Mouse (Mus musculus): ENCODE data around the gene Wdsub1. TPM values are rescaled to one million over a fixed set of nuclear protein-coding genes. Genes with fewer than 3 reads are reported as not detected.
"Not testable (repeated sequence)": the region's sequence is repeated elsewhere in the genome, so short reads cannot be mapped to it uniquely, and the experiment has no call there.

The Wdsub1 gene
- total and polyA plus RNA-seq, 2 experiments from 2014 or later, result 14.7 to 18.2 TPM

DNA sequence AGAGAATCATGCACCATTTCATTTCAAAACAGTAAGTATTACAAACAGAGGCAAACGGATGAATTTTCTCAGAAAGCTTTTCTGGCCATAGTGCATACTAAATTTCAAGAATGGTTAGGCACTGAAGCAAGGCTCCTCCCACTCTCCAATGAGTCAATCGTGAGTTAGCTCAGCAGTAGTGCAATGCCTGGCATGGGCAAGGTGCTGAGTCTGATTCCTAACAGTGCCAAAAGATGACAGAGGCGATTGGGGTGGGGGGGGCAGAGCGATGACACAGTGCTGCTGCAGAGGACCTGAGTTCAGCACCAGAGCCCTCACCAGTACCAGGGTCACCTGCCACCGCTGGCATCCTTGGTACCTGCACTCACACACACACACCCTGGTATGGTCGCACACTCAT is 11.9 kb downstream of the Wdsub1 start:
- Histone ChIP-seq H3K27ac (ENCODE audit: low read depth, low read length) (no peak overlapping the region), H3K9ac (no peak overlapping the region), H3K9me3 (ENCODE audit: low read length) (no peaks in the 10 kb centered on the region), H3K27me3 (ENCODE audit: insufficient read depth, low read length) (no peaks in the 10 kb centered on the region), H3K4me2 (ENCODE audit: low read depth) (no peak overlapping the region), H3K36me3 (ENCODE audit: insufficient read depth) (no peaks in the 10 kb centered on the region), H3K4me3 (ENCODE audit: low read depth, low read length) (no peak overlapping the region), H3K4me1 (ENCODE audit: insufficient read depth) (no peaks in the 10 kb centered on the region)
- no peak for TF ChIP-seq CTCF (IDR thresholded peaks at IDR 0.05; ENCODE audit: low read depth)
- 88% methylated on average over 6 of the region's 6 CpGs for WGBS
- DNase-seq, result no peak
- no peak for ATAC-seq

DNA sequence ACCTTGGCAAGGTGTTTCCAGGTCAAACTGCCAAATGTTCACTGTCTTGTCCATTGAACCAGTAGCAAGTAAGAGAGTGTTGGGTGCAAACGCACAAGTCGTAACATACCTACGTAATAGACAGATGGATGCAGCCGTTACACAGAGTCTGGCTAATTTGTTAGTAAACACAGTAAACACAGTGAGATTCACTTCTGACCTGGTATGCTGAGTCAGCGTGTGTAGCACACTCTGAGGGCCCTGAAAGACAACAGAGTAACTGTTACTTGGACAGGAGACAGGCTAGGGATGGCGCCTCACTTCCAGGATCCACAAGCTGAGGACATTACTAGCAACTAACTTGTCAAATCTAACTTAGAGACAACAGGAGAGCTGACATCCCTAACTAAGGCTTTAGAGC is 19.8 kb downstream of the Wdsub1 start:
- Histone ChIP-seq H3K9me3 (ENCODE audit: low read length) (no peaks in the 10 kb centered on the region), H3K36me3 (ENCODE audit: insufficient read depth) (no peaks in the 10 kb centered on the region; the same call in 1 of the 2 replicates), H3K27me3 (ENCODE audit: insufficient read depth, low read length) (no peaks in the 10 kb centered on the region), H3K4me1 (ENCODE audit: insufficient read depth) (no peaks in the 10 kb centered on the region), H3K27ac (ENCODE audit: low read depth, low read length) (no peak overlapping the region), H3K9ac (no peak overlapping the region), H3K4me3 (ENCODE audit: low read depth, low read length) (no peak overlapping the region), H3K4me2 (ENCODE audit: low read depth) (no peak overlapping the region)
- ATAC-seq, result no peak
- no peak for DNase-seq
- 95% methylated on average over 6 of the region's 6 CpGs for WGBS
- no peak for TF ChIP-seq CTCF (IDR thresholded peaks at IDR 0.05; ENCODE audit: low read depth)

DNA sequence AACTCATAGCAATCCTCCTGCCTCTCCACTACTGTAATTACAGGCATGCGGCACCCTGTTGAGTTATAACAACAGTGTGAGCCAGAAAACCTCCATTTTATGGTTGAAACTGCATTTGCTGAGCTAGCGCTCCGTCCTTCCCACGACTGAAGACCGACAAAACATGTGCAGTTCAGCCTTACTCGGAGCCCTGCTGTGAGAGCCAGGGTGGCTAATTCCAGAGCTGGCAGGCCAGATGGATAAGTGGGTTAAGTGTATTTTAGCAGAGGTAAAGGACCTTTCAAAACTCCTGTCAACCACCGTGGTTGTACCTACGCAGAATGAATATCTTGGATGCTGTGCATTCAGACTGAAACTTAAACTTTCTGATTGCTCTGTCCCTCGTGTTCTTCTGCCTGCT is 28.0 kb downstream of the Wdsub1 start:
- Histone ChIP-seq H3K4me1 (ENCODE audit: insufficient read depth) (no peaks in the 10 kb centered on the region), H3K27me3 (ENCODE audit: insufficient read depth, low read length) (no peaks in the 10 kb centered on the region), H3K9ac (no peak overlapping the region), H3K4me3 (ENCODE audit: low read depth, low read length) (no peak overlapping the region), H3K36me3 (ENCODE audit: insufficient read depth) (no peaks in the 10 kb centered on the region; the same call in 1 of the 2 replicates), H3K9me3 (ENCODE audit: low read length) (no peaks in the 10 kb centered on the region), H3K27ac (ENCODE audit: low read depth, low read length) (no peak overlapping the region), H3K4me2 (ENCODE audit: low read depth) (no peak overlapping the region)
- 74% methylated on average over 9 of the region's 9 CpGs for WGBS
- no peak for TF ChIP-seq CTCF (IDR thresholded peaks at IDR 0.05; ENCODE audit: low read depth)
- ATAC-seq (no peak), DNase-seq (no peak)

- TF ChIP-seq CTCF (IDR thresholded peaks at IDR 0.05; ENCODE audit: low read depth), result peak; percentile 9; the same call in 1 of the 2 replicates
- Histone ChIP-seq H3K27ac (ENCODE audit: low read depth, low read length) (no peak overlapping the region), H3K9me3 (ENCODE audit: low read length) (no peaks in the 10 kb centered on the region), H3K4me2 (ENCODE audit: low read depth) (no peak overlapping the region), H3K4me1 (ENCODE audit: insufficient read depth) (no peaks in the 10 kb centered on the region), H3K36me3 (ENCODE audit: insufficient read depth) (no peaks in the 10 kb centered on the region), H3K27me3 (ENCODE audit: insufficient read depth, low read length) (no peaks in the 10 kb centered on the region), H3K4me3 (ENCODE audit: low read depth, low read length) (no peak overlapping the region), H3K9ac (no peak overlapping the region)
- ATAC-seq (no peak), DNase-seq (no peak)
- WGBS, result 69% methylated on average over 10 of the region's 10 CpGs
Measured at GRCm38 (mm10) chr2:59853543-59853942, 28.8 kb downstream of the Wdsub1 start.

DNA sequence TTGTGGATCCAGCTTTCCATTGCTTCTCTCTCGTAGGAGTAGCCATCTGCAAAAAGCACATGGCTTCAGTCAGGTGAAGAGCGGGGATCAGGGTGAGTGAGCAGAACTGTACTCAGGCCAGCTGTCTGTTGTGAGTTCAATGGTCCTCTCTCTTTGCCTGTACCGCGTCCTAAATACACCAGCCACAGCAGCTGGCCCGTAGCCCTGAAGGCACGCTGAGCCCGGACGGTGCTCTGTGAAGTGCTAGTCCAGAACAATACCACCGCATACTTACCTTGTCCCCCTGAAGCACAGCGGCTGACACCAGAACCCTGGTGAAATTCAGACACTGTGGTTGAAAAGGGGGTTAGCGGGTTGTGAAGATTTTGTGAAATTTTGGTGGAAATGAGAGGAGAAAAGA is 29.5 kb downstream of the Wdsub1 start:
- no peak overlapping the region for H3K4me3 ChIP-seq (ENCODE audit: low read depth, low read length)

GRCm38 (mm10) chr2:59851885-59852284 is 30.5 kb downstream of the Wdsub1 start:
- not testable (repeated sequence) for H3K9ac ChIP-seq; H3K4me2 ChIP-seq (ENCODE audit: low read depth); H3K27me3 ChIP-seq (ENCODE audit: insufficient read depth, low read length); H3K4me3 ChIP-seq (ENCODE audit: low read depth, low read length); H3K36me3 ChIP-seq (ENCODE audit: insufficient read depth); H3K27ac ChIP-seq (ENCODE audit: low read depth, low read length); H3K9me3 ChIP-seq (ENCODE audit: low read length); H3K4me1 ChIP-seq (ENCODE audit: insufficient read depth); ATAC-seq; DNase-seq
- WGBS, result 89% methylated on average over 3 of the region's 5 CpGs

More for the DNA sequence above, 29.5 kb downstream of the Wdsub1 start:
- Histone ChIP-seq H3K9ac (no peak overlapping the region), H3K9me3 (ENCODE audit: low read length) (no peaks in the 10 kb centered on the region), H3K36me3 (ENCODE audit: insufficient read depth) (no peaks in the 10 kb centered on the region), H3K27me3 (ENCODE audit: insufficient read depth, low read length) (no peaks in the 10 kb centered on the region), H3K4me2 (ENCODE audit: low read depth) (no peak overlapping the region), H3K4me1 (ENCODE audit: insufficient read depth) (no peaks in the 10 kb centered on the region), H3K27ac (ENCODE audit: low read depth, low read length) (no peak overlapping the region)
- WGBS, result 61% methylated on average over 11 of the region's 11 CpGs
- no peak for TF ChIP-seq CTCF (IDR thresholded peaks at IDR 0.05; ENCODE audit: low read depth)
- DNase-seq (no peak), ATAC-seq (no peak)

GRCm38 (mm10) chr2:59843848-59844247 is 38.5 kb downstream of the Wdsub1 start:
- WGBS, result 87% methylated on average over 6 of the region's 6 CpGs
- Histone ChIP-seq H3K27me3 (ENCODE audit: insufficient read depth, low read length) (no peaks in the 10 kb centered on the region), H3K36me3 (ENCODE audit: insufficient read depth) (no peaks in the 10 kb centered on the region; the same call in 1 of the 2 replicates), H3K9ac (no peak overlapping the region), H3K4me2 (ENCODE audit: low read depth) (no peak overlapping the region), H3K4me1 (ENCODE audit: insufficient read depth) (no peaks in the 10 kb centered on the region), H3K4me3 (ENCODE audit: low read depth, low read length) (no peak overlapping the region), H3K27ac (ENCODE audit: low read depth, low read length) (no peak overlapping the region), H3K9me3 (ENCODE audit: low read length) (no peaks in the 10 kb centered on the region)
- DNase-seq (no peak), ATAC-seq (no peak)
- no peak for TF ChIP-seq CTCF (IDR thresholded peaks at IDR 0.05; ENCODE audit: low read depth)

DNA sequence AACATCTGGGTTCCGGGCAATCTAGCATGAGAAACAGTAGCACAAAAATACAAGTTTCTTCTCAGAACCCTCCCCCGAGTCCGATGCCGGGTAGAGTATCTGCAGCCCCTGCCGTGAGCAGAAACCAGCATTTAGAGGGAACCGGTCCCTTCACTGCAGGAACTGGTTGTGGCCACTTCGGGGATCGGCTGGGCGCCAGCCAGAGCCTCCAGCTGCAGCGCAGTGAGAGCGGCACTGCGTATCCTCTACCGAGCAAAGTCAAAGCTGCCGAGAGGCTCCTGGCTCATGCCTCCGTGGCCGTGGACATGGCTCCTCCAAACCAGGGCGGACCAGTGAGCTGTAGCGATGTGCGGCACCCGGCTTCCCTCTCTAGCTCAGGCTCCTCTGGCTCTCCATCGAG is 39.2 kb downstream of the Wdsub1 start:
- H3K4me2 ChIP-seq (ENCODE audit: low read depth), result no peak overlapping the region
- DNase-seq, result no peak
- no peak for ATAC-seq
- no peaks in the 10 kb centered on the region for H3K27me3 ChIP-seq (ENCODE audit: insufficient read depth, low read length)
- no peaks in the 10 kb centered on the region for H3K9me3 ChIP-seq (ENCODE audit: low read length)
- no peaks in the 10 kb centered on the region; the same call in 1 of the 2 replicates for H3K36me3 ChIP-seq (ENCODE audit: insufficient read depth)
- no peaks in the 10 kb centered on the region for H3K4me1 ChIP-seq (ENCODE audit: insufficient read depth)
- no peak overlapping the region for H3K4me3 ChIP-seq (ENCODE audit: low read depth, low read length)
- TF ChIP-seq CTCF (IDR thresholded peaks at IDR 0.05; ENCODE audit: low read depth), result no peak
- WGBS, result 88% methylated on average over 21 of the region's 21 CpGs
- H3K27ac ChIP-seq (ENCODE audit: low read depth, low read length), result no peak overlapping the region
- no peak overlapping the region for H3K9ac ChIP-seq

Data from forebrain, postnatal 0 days (tissue).